Mouse (Mus musculus) left cerebral cortex, postnatal 4 days (tissue): ENCODE results near the gene Zbtb5. TPM values are rescaled to one million over a fixed set of nuclear protein-coding genes. Genes with fewer than 3 reads are reported as not detected.
"Not testable (repeated sequence)": the region's sequence is repeated elsewhere in the genome, so short reads cannot be mapped to it uniquely, and the experiment has no call there.

ENCODE experiments used
- DNase-seq: peaks from one replicate; pipeline ENCODE4 v3.0.0-alpha.2; 2022
- intact Hi-C: fragments of 180-260 bp; cut with DNase I; formaldehyde crosslinking; loops from one replicate; pipeline ENCODE4 v1.15.1; 2025
- total RNA-seq, 2 experiments: library from RNA; stranded (reverse); gene quantifications; 2 replicates each; pipeline ENCODE4 v1.2.3; 2021

Zbtb5 gene
- total RNA-seq, 2 experiments from 2014 or later = 30.9 to 33.0 TPM

DNA sequence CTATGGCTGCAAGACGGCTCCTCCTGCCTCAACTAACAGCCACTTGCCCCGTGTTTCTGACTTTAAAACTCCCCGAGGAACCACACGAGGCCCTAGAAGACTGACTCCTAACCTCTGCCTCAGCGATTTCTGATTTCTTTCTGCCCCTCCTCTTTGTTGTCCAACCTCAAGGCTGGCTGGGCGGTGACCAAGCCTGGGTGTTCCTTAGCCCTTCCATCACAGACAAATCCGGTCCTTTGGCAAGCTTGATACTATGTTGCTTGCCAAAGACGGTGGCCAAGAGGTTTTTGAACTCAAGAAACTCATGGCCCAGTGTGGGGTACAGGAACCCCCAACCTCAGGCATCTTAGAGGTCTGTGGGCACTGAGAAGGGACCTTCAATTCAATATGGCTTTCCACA lies 37.9 kb downstream of the Zbtb5 start:
- no peak for DNase-seq

DNA sequence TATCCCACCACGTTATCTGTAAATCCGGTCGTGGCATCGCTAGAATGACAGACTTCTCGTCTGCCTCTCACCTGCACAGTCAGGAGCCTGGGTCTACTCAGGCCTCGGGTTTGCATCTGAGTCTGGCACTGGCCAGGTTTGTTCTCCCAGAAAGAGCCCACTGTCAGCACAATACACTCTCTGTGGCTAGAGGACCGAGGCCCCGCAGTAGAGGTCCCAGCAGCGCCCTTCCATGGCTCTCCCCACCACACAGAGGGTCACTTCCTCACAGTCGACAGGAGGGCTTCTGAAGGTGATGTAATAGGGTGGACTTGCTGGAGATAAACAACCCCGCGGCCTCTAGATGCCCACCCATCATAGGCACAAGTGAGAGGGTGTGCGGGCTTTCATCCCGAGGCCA lies 38.3 kb downstream of the Zbtb5 start:
- no peak for DNase-seq
- intact Hi-C loops = no loop called here

More for the DNA sequence above, 37.9 kb downstream of the Zbtb5 start:
- intact Hi-C loops = no loop called here

DNA sequence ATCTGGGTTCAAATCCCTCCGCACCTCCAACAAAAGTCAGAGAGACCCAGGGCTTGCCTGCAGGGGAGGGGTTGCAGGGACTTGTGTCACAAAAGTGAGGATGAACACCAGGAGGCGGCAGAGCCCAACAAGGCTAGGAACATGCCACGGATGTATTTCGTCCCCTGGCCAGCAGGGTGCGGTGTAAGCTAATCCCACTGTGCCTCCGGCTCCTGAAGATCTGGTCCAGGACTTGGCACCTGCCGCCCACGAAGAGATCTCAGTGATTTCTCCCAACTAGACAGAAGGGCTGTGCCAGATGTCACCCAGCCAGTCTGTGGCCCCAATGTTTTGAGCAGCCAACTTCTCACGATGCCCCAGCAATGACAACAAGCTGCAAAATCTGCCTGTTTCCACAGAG lies 38.8 kb downstream of the Zbtb5 start:
- DNase-seq = peak; percentile 96
- intact Hi-C loops = no loop called here

DNA sequence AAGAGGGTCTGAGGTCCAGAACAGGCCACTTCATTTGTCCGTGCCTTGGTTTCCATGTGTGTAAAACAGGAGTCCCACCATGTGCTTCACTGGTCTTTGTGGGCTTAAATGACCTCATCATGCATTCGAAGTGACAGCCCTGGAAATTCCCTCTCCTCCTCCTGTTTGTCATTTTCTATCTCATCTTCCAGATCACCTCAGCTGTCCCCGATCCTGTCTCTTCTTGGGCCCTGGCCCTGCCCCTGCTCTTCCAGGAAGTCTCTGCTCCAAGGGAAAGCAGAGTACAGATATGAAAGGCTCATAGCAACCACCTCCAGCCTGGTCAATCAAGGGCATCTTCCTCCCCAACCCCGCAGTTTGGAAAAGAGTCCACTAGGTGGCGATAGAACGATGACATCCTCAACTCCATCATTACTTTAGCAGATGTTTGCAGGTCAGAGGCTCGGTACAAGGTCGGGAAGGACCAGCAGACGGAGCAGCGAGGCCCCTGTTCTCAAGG lies 41.6 kb downstream of the Zbtb5 start:
- intact Hi-C loops = no loop called here
- DNase-seq = peak; percentile 51

DNA sequence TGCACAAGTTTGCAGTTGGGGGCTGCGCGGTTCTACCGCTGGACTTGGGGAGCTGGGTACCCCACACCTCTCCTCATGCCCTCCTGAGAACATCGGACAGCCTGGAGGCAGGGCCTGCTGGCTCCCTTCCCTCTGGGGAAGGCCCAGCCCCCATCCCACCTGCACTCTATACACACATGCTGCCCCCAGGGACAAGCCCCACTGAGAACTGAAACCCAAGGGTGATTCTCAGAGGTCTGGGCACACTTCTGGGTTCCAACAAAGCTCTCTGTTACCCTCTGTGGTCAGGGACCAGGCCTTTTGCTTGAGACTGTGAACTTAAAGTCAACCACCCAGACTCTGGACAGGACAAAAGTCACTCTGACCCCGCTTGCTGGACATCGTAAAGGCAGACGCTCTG lies 42.2 kb downstream of the Zbtb5 start:
- no peak for DNase-seq
- intact Hi-C loops = no loop called here

DNA sequence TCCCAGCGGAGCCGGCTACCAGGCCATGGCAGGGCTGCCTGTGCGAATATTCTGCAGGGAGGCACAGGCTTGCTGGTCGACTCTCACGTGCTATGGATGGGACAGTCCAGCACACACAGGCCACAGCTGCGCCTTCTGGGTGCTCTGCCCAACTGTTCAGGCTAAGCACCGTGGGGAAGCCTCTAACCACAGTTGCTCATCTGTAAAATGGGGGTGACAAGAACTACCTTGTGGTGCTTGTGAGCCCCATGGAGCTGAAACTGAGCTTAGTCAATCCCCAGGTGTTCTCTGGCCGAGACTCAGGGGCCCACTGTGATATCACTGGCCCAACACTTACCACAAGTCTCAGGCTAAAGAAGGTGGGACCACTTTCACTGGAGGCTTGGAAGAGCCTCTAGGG lies 44.8 kb downstream of the Zbtb5 start:
- intact Hi-C loops = no loop called here
- DNase-seq = no peak

DNA sequence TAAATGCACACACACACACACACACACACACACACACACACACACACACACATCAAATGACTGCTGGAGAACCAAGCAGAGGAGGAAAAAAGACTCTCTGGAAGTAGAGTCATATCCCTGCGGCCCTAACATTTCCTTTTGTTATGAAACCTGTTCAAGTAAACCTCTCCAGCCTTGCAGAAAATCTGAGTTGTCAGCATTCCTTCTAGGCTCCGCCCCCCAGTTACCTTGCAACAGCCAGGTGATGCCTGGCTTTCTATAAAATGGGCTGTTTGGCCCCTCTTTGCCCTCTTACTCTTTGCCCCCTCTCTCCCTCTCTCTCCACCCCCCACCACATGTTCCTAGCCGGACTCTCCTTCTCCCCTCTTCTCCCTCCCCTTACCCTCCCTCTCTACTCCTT lies 46.5 kb downstream of the Zbtb5 start:
- intact Hi-C loops = no loop called here
- DNase-seq = no peak

DNA sequence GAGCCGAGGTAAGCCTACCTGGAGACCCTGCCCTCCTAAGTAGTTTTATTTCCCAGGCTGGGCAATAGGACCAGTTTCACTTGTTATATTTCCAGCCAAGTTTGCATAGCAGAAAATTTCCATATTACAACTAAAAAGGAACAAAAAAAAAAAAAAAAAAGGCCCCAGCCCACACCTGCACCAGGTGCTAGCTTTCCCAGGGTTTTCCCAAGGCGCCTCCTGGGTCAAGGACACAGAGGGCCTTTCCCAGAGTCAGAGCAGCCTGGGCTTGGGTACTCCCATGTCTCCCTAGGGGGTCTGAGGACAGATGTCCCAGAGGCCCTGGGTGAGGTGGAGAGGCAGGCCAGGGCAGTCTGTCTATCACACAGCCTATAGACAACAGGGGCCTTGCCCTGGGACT lies 47.0 kb downstream of the Zbtb5 start:
- no peak for DNase-seq
- intact Hi-C loops = no loop called here

DNA sequence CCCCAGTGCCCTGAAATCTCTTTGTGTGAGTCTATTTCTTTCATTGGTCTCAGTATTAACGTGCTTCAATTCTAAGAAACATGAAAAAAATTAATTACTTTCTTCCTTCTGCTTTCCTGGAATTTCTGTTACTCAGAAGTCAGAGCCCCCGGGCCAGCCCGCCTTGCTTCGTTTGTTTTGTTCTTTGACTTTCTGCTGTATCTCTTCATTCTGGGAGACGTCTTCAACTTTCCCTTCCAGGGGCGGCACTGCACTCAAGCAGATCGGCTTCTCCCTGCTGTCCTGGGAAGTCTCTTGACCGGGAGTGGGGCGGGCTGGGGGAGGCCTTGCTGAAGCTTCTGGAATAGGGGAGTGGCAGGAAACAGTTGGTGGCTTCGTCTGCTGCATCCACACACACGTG lies 49.1 kb downstream of the Zbtb5 start:
- intact Hi-C loops = no loop called here
- no peak for DNase-seq

DNA sequence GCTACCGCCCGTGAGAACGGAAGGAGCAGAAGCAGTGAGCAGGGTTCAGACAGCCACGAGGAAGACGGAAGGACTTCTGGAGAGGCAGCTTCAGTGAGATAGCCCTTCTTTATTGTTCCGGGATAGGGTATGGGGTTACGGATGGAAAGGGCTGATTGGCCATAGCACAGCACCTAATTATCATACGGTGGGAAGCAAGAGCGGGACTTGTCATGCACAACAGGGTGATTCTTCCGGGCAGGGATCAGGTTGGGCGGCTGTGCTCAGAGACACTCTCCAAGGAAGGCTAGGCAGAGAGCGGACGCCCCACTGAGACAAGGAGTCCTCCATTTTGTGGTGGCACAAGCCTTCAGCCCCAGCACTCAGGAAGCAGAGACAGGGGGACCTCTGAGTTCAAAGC lies 53.0 kb downstream of the Zbtb5 start:
- no peak for DNase-seq
- intact Hi-C loops = no loop called here

DNA sequence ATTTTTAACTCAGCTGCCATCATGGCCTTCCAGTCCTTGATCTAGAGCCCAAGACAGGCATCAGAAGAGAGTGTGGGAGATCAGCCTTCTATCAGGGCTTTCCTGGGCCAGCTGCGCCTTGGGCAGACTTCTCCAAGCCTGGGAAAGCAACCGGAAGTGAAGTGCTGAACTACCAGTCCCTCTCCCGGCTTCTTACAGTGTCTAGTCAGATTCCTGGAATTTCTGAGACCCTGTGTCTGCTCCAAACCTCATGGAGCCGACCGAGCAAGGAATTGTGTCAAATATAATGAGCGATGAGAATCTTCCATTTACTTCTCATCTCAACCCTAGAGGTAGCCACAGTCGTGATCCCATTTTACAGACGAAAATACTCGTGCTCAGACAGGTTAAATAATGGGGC lies 53.4 kb downstream of the Zbtb5 start:
- DNase-seq = no peak
- intact Hi-C loops = no loop called here

DNA sequence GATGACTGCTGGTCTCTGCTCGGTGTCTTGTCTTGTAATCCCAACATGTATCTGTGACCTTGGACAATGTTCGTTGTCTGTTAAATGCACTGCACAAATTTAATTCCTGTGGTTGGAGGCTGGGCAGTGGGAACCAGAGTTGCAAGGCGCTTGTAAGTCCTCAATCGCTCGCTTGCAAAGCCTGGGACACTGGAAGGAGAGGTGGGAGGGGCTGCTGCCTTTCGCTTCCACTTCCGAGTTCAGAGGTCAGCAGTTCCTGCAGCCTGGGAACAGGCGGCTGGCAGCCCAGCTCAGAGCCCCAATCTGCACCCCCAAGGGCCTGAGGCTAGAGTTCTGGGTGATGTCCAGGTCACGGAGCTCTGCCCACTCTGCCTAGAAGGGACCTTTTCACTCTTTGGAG lies 59.2 kb downstream of the Zbtb5 start:
- no peak for DNase-seq
- intact Hi-C loops = no loop called here

DNA sequence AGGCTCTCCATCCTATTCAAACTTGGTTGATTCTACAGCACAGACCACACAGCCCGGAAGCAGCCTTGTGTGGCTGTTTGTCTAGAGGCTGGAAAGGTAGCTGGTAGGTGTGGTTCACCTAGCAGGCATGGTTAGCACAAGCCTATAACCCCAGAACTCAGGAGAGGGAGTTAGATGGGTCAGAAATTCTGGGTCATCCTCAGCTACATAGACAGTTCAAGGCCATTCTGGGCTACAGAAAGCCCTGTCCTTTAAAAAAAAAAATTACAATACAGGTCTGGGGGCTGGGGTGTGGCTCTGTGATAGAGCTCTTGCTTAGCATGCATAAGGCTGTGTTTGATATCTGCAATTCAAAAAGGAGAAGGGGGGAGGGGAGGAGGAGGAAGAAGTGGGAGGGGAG lies 63.9 kb downstream of the Zbtb5 start:
- no peak for DNase-seq
- intact Hi-C loops = no loop called here

DNA sequence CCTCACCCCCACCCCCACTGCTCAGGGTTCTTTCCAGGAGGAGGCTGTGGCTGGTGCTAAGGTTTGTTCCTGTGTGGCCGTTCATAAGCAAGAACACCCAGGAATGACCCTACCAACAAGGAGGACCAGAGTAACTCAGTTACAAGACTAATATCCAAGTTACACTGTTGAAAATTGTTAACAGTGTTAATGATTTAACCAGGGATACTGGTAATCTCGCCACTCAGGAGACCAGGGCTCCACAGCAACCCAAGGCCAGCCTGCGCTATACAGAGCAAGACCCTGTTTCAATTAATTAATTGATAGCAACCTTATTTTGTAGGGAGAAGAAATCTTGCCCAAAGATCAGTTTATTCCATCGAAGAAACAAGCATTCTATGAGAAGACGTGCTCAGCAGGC lies 64.7 kb downstream of the Zbtb5 start:
- DNase-seq = no peak
- intact Hi-C loops = no loop called here

DNA sequence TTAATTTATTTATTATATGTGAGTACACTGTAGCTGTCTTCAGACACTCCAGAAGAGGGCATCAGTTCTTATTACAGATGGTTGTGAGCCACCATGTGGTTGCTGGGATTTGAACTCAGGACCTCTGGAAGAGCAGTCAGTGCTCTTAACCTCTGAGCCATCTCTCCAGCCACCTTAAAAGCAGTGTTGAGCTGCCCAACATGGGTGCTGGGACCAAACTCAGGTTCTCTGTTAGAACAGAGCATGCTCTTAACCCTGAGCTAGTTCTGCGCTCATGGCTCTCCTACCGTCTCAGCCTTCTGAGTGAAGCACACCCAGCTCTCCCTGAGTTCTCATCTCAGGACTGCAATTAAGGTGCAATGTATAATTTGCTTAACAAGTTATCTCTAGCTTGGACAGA lies 66.1 kb downstream of the Zbtb5 start:
- intact Hi-C loops, DNase-seq: not testable (repeated sequence)

DNA sequence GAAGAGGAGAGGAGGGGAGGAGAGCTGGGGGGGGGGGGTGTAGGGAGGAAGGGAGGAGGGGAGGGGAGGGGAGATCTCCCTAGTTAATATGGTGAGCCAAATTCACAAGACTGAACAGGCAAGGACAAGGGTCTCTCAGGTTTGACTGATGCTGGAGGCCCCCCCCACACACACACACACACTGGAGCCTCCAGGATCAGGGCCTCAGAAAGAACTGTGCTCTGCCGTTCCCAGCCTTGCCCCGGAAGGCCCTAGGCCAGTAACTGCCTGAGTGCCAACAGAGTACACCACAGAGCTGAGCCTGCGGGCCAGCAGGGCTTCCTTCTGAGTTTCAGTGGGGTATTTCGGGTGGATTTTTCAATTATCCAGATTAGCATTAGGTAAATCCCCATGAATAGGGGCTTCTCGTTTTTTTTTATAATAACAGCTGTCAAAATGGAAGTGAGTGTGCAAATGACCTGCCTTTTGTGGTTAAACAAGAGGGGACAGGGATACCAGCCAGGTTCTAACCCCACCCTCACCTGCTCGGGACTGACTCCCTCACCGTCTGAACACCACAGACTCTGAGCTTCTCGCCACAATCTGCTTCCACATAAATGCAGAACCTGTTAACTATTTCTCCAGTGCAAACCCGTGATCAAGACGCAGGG lies 67.7 kb downstream of the Zbtb5 start:
- intact Hi-C loops = no loop called here

DNA sequence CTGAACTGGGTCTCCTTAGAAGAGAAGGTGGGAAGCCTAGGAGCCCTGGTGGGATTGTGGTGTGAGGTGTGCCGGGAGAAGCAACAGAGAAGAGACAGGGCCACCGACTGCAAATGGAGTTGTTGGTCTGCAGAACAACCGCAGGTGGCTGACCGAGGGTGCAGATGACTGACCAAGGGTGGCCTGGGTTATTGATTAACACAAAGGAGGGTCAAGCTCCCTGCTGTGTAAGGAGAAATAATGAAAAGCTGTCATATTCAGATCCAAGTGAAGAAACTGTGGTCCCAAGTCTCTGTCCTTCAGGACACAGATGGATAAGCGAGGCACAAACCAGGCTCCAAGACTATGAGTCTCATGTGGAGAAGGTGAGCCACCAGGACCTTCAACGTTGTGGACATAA lies 68.7 kb downstream of the Zbtb5 start:
- no peak for DNase-seq
- intact Hi-C loops = no loop called here

More for the DNA sequence above, 67.7 kb downstream of the Zbtb5 start:
- DNase-seq = no peak

DNA sequence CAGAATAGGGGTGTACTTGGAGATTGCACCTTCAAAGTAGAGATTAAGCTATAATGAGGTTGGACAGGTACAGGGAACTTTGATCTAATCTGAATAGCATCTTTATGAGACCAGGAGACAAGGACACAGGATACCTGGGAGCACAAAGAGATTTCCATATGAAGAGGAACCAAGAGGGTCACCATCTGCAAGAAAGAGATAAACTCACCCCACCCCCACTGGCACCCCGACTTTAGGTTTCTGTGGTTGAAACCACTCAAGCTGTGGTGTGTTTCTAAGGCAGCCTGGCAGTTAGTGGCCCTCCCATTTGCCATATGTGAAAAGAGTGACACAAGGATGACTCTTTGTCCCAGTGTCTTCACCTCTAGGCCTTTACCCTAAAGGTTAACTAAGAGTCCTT lies 70.0 kb downstream of the Zbtb5 start:
- intact Hi-C loops = no loop called here
- no peak for DNase-seq

Other genes starting within 250 kb of the Zbtb5 start
- 10 to 100 TPM in 1 of 2 experiments, 1 to 10 TPM in 1; 9.8 to 12.0 TPM for gene Grhpr, start 31.0 kb downstream of the Zbtb5 start, total RNA-seq
- 10 to 100 TPM; 21.0 to 22.6 TPM for gene Polr1e, start 6.2 kb upstream of the Zbtb5 start, total RNA-seq
- gene Fbxo10, start 72.2 kb upstream of the Zbtb5 start, total RNA-seq = 10 to 100 TPM; 29.6 to 30.8 TPM
- 10 to 100 TPM; 54.3 to 60.2 TPM for gene Tomm5, start 95.7 kb upstream of the Zbtb5 start, total RNA-seq
- 10 to 100 TPM; 16.5 to 18.5 TPM for gene Frmpd1, start 172.5 kb upstream of the Zbtb5 start, total RNA-seq